Mouse (Mus musculus): ENCODE data around the gene Plac9a. TPM values are rescaled to one million over a fixed set of nuclear protein-coding genes. Genes with fewer than 3 reads are reported as not detected.
"Not testable (repeated sequence)": the region's sequence is repeated elsewhere in the genome, so short reads cannot be mapped to it uniquely, and the experiment has no call there.

The Plac9a gene
- polyA plus RNA-seq, 1 experiment from 2014 or later: 1.1 TPM

GRCm38 (mm10) chr14:25861771-25862530, 40.9 kb downstream of the Plac9a start:
- no peak overlapping the region for H3K4me2 ChIP-seq (replicated peaks)
- 86% methylated on average over 13 of the region's 13 CpGs for WGBS
- ATAC-seq (ENCODE audit: insufficient number of reproducible peaks, low FRiP score, low TSS enrichment, low read depth): no peak

GRCm38 (mm10) chr14:25857940-25858339, 45.0 kb downstream of the Plac9a start:
- H3K27ac ChIP-seq (replicated peaks): no peak overlapping the region
- no peaks in the 10 kb centered on the region for H3K9me3 ChIP-seq (replicated peaks)
- 80% methylated on average over 8 of the region's 8 CpGs for WGBS
- no peak for ATAC-seq (ENCODE audit: insufficient number of reproducible peaks, low FRiP score, low TSS enrichment, low read depth)
- H3K4me2 ChIP-seq (replicated peaks): no peak overlapping the region
- H3K9ac ChIP-seq: no peak overlapping the region
- no peaks in the 10 kb centered on the region for H3K27me3 ChIP-seq
- H3K36me3 ChIP-seq: no peaks in the 10 kb centered on the region
- H3K4me1 ChIP-seq: 0 out of 2 replicates have a peak, but pooled peaks cover 9% of the 10 kb centered on the region
- H3K4me3 ChIP-seq (replicated peaks): no peak overlapping the region

More at GRCm38 (mm10) chr14:25861771-25862530, 40.9 kb downstream of the Plac9a start:
- Histone ChIP-seq H3K27me3 (no peaks in the 10 kb centered on the region), H3K36me3 (no peaks in the 10 kb centered on the region), H3K4me1 (0 out of 2 replicates have a peak, but pooled peaks cover 3% of the 10 kb centered on the region), H3K9ac (no peak overlapping the region), H3K4me3 (replicated peaks) (no peak overlapping the region), H3K9me3 (replicated peaks) (no peaks in the 10 kb centered on the region), H3K27ac (replicated peaks) (no peak overlapping the region)

- Histone ChIP-seq H3K9ac (no peak overlapping the region), H3K9me3 (replicated peaks) (no peaks in the 10 kb centered on the region), H3K4me1 (peaks cover 13% of the 10 kb centered on the region; the same call in 1 of the 2 replicates), H3K36me3 (no peaks in the 10 kb centered on the region), H3K4me2 (replicated peaks) (no peak overlapping the region), H3K4me3 (replicated peaks) (no peak overlapping the region), H3K27ac (replicated peaks) (no peak overlapping the region), H3K27me3 (no peaks in the 10 kb centered on the region)
- ATAC-seq (ENCODE audit: insufficient number of reproducible peaks, low FRiP score, low TSS enrichment, low read depth): no peak
- WGBS: 88% methylated on average over 3 of the region's 3 CpGs
Measured at GRCm38 (mm10) chr14:25857168-25857621, 45.7 kb downstream of the Plac9a start.

GRCm38 (mm10) chr14:25855241-25855885, 47.5 kb downstream of the Plac9a start:
- Histone ChIP-seq H3K27me3 (no peaks in the 10 kb centered on the region), H3K9me3 (replicated peaks) (no peaks in the 10 kb centered on the region), H3K9ac (no peak overlapping the region), H3K4me3 (replicated peaks) (no peak overlapping the region), H3K4me2 (replicated peaks) (no peak overlapping the region), H3K27ac (replicated peaks) (no peak overlapping the region), H3K36me3 (no peaks in the 10 kb centered on the region), H3K4me1 (peaks cover 13% of the 10 kb centered on the region; the same call in 1 of the 2 replicates)
- 33% methylated on average over 8 of the region's 8 CpGs for WGBS
- ATAC-seq (ENCODE audit: insufficient number of reproducible peaks, low FRiP score, low TSS enrichment, low read depth): no peak

- H3K36me3 ChIP-seq: no peaks in the 10 kb centered on the region
- ATAC-seq (ENCODE audit: insufficient number of reproducible peaks, low FRiP score, low TSS enrichment, low read depth): no peak
- H3K9me3 ChIP-seq (replicated peaks): no peaks in the 10 kb centered on the region
- 87% methylated on average over 16 of the region's 16 CpGs for WGBS
- no peak overlapping the region for H3K4me2 ChIP-seq (replicated peaks)
- no peak overlapping the region for H3K4me3 ChIP-seq (replicated peaks)
- no peak overlapping the region for H3K9ac ChIP-seq
- H3K4me1 ChIP-seq: peaks cover 13% of the 10 kb centered on the region; the same call in 1 of the 2 replicates
- no peak overlapping the region for H3K27ac ChIP-seq (replicated peaks)
- H3K27me3 ChIP-seq: no peaks in the 10 kb centered on the region
Measured at GRCm38 (mm10) chr14:25853717-25854452, 49.0 kb downstream of the Plac9a start.

- Histone ChIP-seq H3K27me3 (no peaks in the 10 kb centered on the region), H3K36me3 (no peaks in the 10 kb centered on the region), H3K4me3 (replicated peaks) (no peak overlapping the region), H3K4me1 (peaks cover 13% of the 10 kb centered on the region; the same call in 1 of the 2 replicates), H3K9ac (no peak overlapping the region), H3K4me2 (replicated peaks) (no peak overlapping the region), H3K9me3 (replicated peaks) (no peaks in the 10 kb centered on the region), H3K27ac (replicated peaks) (no peak overlapping the region)
- WGBS: 49% methylated on average over 6 of the region's 6 CpGs
- no peak for ATAC-seq (ENCODE audit: insufficient number of reproducible peaks, low FRiP score, low TSS enrichment, low read depth)
Measured at GRCm38 (mm10) chr14:25853295-25853694, 49.6 kb downstream of the Plac9a start.

- Histone ChIP-seq H3K36me3 (no peaks in the 10 kb centered on the region), H3K9ac (no peak overlapping the region), H3K4me2 (replicated peaks) (no peak overlapping the region), H3K4me3 (replicated peaks) (no peak overlapping the region), H3K27me3 (no peaks in the 10 kb centered on the region), H3K27ac (replicated peaks) (no peak overlapping the region), H3K4me1 (peaks cover 18% of the 10 kb centered on the region), H3K9me3 (replicated peaks) (no peaks in the 10 kb centered on the region)
- no peak; the same call in 1 of the 2 replicates for ATAC-seq (ENCODE audit: insufficient number of reproducible peaks, low FRiP score, low TSS enrichment, low read depth)
- WGBS: 67% methylated on average over 11 of the region's 11 CpGs
Measured at GRCm38 (mm10) chr14:25852121-25852561, 50.8 kb downstream of the Plac9a start.

GRCm38 (mm10) chr14:25851189-25851588, 51.7 kb downstream of the Plac9a start:
- WGBS: 80% methylated on average over 6 of the region's 6 CpGs
- ATAC-seq (ENCODE audit: insufficient number of reproducible peaks, low FRiP score, low TSS enrichment, low read depth): no peak
- no peak overlapping the region for H3K4me3 ChIP-seq (replicated peaks)
- no peak overlapping the region for H3K9ac ChIP-seq
- H3K27ac ChIP-seq (replicated peaks): no peak overlapping the region
- H3K36me3 ChIP-seq: no peaks in the 10 kb centered on the region
- no peaks in the 10 kb centered on the region for H3K9me3 ChIP-seq (replicated peaks)
- no peaks in the 10 kb centered on the region for H3K27me3 ChIP-seq
- no peak overlapping the region for H3K4me2 ChIP-seq (replicated peaks)
- peaks cover 18% of the 10 kb centered on the region for H3K4me1 ChIP-seq

GRCm38 (mm10) chr14:25850433-25850832, 52.5 kb downstream of the Plac9a start:
- peaks cover 12% of the 10 kb centered on the region for H3K4me1 ChIP-seq
- no peak overlapping the region for H3K27ac ChIP-seq (replicated peaks)
- H3K4me3 ChIP-seq (replicated peaks): no peak overlapping the region
- no peak for ATAC-seq (ENCODE audit: insufficient number of reproducible peaks, low FRiP score, low TSS enrichment, low read depth)
- WGBS: 93% methylated on average over 2 of the region's 2 CpGs
- H3K27me3 ChIP-seq: no peaks in the 10 kb centered on the region
- H3K9me3 ChIP-seq (replicated peaks): no peaks in the 10 kb centered on the region
- H3K36me3 ChIP-seq: no peaks in the 10 kb centered on the region
- H3K4me2 ChIP-seq (replicated peaks): no peak overlapping the region
- H3K9ac ChIP-seq: no peak overlapping the region

- H3K9me3 ChIP-seq (replicated peaks); H3K27me3 ChIP-seq; H3K4me3 ChIP-seq (replicated peaks); H3K27ac ChIP-seq (replicated peaks); ATAC-seq (ENCODE audit: insufficient number of reproducible peaks, low FRiP score, low TSS enrichment, low read depth); H3K36me3 ChIP-seq; H3K4me1 ChIP-seq; H3K4me2 ChIP-seq (replicated peaks); H3K9ac ChIP-seq: not testable (repeated sequence)
- WGBS: 96% methylated on average over 3 of the region's 4 CpGs
Measured at GRCm38 (mm10) chr14:25848708-25849107, 54.2 kb downstream of the Plac9a start.

GRCm38 (mm10) chr14:25848237-25848636, 54.7 kb downstream of the Plac9a start:
- no peaks in the 10 kb centered on the region for H3K27me3 ChIP-seq
- H3K27ac ChIP-seq (replicated peaks): no peak overlapping the region
- H3K9ac ChIP-seq: no peak overlapping the region
- no peak for ATAC-seq (ENCODE audit: insufficient number of reproducible peaks, low FRiP score, low TSS enrichment, low read depth)
- WGBS: 69% methylated on average over 6 of the region's 6 CpGs
- H3K36me3 ChIP-seq: no peaks in the 10 kb centered on the region
- no peak overlapping the region for H3K4me2 ChIP-seq (replicated peaks)
- H3K9me3 ChIP-seq (replicated peaks): no peaks in the 10 kb centered on the region
- H3K4me3 ChIP-seq (replicated peaks): no peak overlapping the region
- peaks cover 10% of the 10 kb centered on the region for H3K4me1 ChIP-seq

All from embryonic facial prominence, embryonic 15.5 days (tissue).